Mouse (Mus musculus) limb, embryonic 15.5 days (tissue): Measurements from ENCODE around the gene Rhbdd1. TPM values are rescaled to one million over a fixed set of nuclear protein-coding genes. Genes with fewer than 3 reads are reported as not detected.

Source experiments
- ATAC-seq: fragments of 200-750 bp; cut with Nextera tagmentation; 2 replicates; pipeline ENCODE4 v1.8.0; 2017; ENCODE audit warnings: low read depth, moderate TSS enrichment; ENCODE audit not compliant: insufficient number of reproducible peaks, low FRiP score, low TSS enrichment
- H3K27ac ChIP-seq: fragments of 300-500 bp; sonication (generic); 2 replicates; pipeline ENCODE4 v1.5.1; 2015; ENCODE audit warnings: moderate library complexity, mild to moderate bottlenecking, inconsistent platforms
- H3K27me3 ChIP-seq: fragments of 300-500 bp; sonication (generic); 2 replicates; pipeline ENCODE4 v1.6.1; 2015; ENCODE audit warnings: inconsistent platforms
- H3K36me3 ChIP-seq: fragments of 300-500 bp; sonication (generic); 2 replicates; pipeline ENCODE4 v1.6.1; 2015; ENCODE audit warnings: inconsistent platforms
- H3K4me1 ChIP-seq: fragments of 300-500 bp; sonication (generic); 2 replicates; pipeline ENCODE4 v1.6.1; 2015; ENCODE audit warnings: inconsistent platforms
- H3K4me2 ChIP-seq: fragments of 300-500 bp; sonication (generic); 2 replicates; pipeline ENCODE4 v1.6.1; 2015; ENCODE audit warnings: mild to moderate bottlenecking, inconsistent platforms
- H3K4me3 ChIP-seq: fragments of 300-500 bp; sonication (generic); 2 replicates; pipeline ENCODE4 v1.5.1; 2015; ENCODE audit warnings: mild to moderate bottlenecking, inconsistent platforms
- H3K9ac ChIP-seq: fragments of 300-500 bp; sonication (generic); 2 replicates; pipeline ENCODE4 v1.6.1; 2015; ENCODE audit warnings: inconsistent platforms
- H3K9me3 ChIP-seq: fragments of 300-500 bp; sonication (generic); 2 replicates; pipeline ENCODE4 v1.6.1; 2016; ENCODE audit warnings: inconsistent platforms
- WGBS: fragments of 180-500 bp; shearing (Covaris S2); methylation state at CpG from one replicate; pipeline ENCODE4 v1.1.7; 2015; 5-methylcytosine and 5-hydroxymethylcytosine counted together
- polyA plus RNA-seq: library from polyadenylated mRNA; unstranded; fragments of >200 nt; fragmentation: Nextera tagmentation; extraction: Ambion mirVana; gene quantifications from 2 replicates; pipeline ENCODE4 v1.2.1, GENCODE M21; 2015

The Rhbdd1 gene
- polyA plus RNA-seq, 1 experiment from 2014 or later: 11.2 TPM

- H3K4me1 ChIP-seq: no peaks in the 10 kb centered on the region
- no peak overlapping the region for H3K27ac ChIP-seq
- no peaks in the 10 kb centered on the region for H3K36me3 ChIP-seq
- H3K9ac ChIP-seq: no peak overlapping the region
- 13% methylated on average over 4 of the region's 4 CpGs for WGBS
- H3K9me3 ChIP-seq: no peaks in the 10 kb centered on the region
- no peak overlapping the region for H3K4me3 ChIP-seq
- no peak overlapping the region for H3K4me2 ChIP-seq
- H3K27me3 ChIP-seq: no peaks in the 10 kb centered on the region
- no peak for ATAC-seq
Measured at GRCm38 (mm10) chr1:82374831-82375358, 58.6 kb downstream of the Rhbdd1 start.

GRCm38 (mm10) chr1:82375452-82375851 is 59.2 kb downstream of the Rhbdd1 start:
- 53% methylated on average over 3 of the region's 3 CpGs for WGBS
- H3K27me3 ChIP-seq: no peaks in the 10 kb centered on the region
- ATAC-seq: no peak

GRCm38 (mm10) chr1:82381946-82382345 is 65.7 kb downstream of the Rhbdd1 start:
- WGBS: 68% methylated on average over 4 of the region's 4 CpGs
- H3K27me3 ChIP-seq: no peaks in the 10 kb centered on the region
- H3K9ac ChIP-seq: no peak overlapping the region
- no peaks in the 10 kb centered on the region for H3K36me3 ChIP-seq
- H3K9me3 ChIP-seq: no peaks in the 10 kb centered on the region
- H3K27ac ChIP-seq: no peak overlapping the region
- H3K4me3 ChIP-seq: no peak overlapping the region
- H3K4me1 ChIP-seq: peaks cover 10% of the 10 kb centered on the region; the same call in 1 of the 2 replicates
- ATAC-seq: no peak
- H3K4me2 ChIP-seq: no peak overlapping the region

More at GRCm38 (mm10) chr1:82375452-82375851, 59.2 kb downstream of the Rhbdd1 start:
- Histone ChIP-seq H3K4me3 (no peak overlapping the region), H3K27ac (no peak overlapping the region), H3K4me1 (no peaks in the 10 kb centered on the region), H3K9ac (no peak overlapping the region), H3K9me3 (no peaks in the 10 kb centered on the region), H3K36me3 (no peaks in the 10 kb centered on the region), H3K4me2 (no peak overlapping the region)

- no peak overlapping the region for H3K4me3 ChIP-seq
- H3K4me2 ChIP-seq: no peak overlapping the region
- no peak overlapping the region for H3K27ac ChIP-seq
- peaks cover 10% of the 10 kb centered on the region; the same call in 1 of the 2 replicates for H3K4me1 ChIP-seq
- H3K27me3 ChIP-seq: no peaks in the 10 kb centered on the region
- H3K9me3 ChIP-seq: no peaks in the 10 kb centered on the region
- ATAC-seq: no peak
- WGBS: 87% methylated on average over 2 of the region's 2 CpGs
- H3K36me3 ChIP-seq: no peaks in the 10 kb centered on the region
- no peak overlapping the region for H3K9ac ChIP-seq
Measured at GRCm38 (mm10) chr1:82384106-82384505, 67.9 kb downstream of the Rhbdd1 start.

- Histone ChIP-seq H3K27me3 (no peaks in the 10 kb centered on the region), H3K27ac (no peak overlapping the region), H3K9ac (no peak overlapping the region), H3K9me3 (no peaks in the 10 kb centered on the region), H3K4me1 (peaks cover 10% of the 10 kb centered on the region; the same call in 1 of the 2 replicates), H3K4me3 (no peak overlapping the region), H3K4me2 (no peak overlapping the region), H3K36me3 (no peaks in the 10 kb centered on the region)
- no peak for ATAC-seq
- 30% methylated on average over 9 of the region's 9 CpGs for WGBS
Measured at GRCm38 (mm10) chr1:82385054-82385453, 68.8 kb downstream of the Rhbdd1 start.

GRCm38 (mm10) chr1:82385827-82386230 is 69.6 kb downstream of the Rhbdd1 start:
- H3K4me3 ChIP-seq: no peak overlapping the region
- WGBS: 53% methylated on average over 4 of the region's 4 CpGs
- no peaks in the 10 kb centered on the region for H3K36me3 ChIP-seq
- no peaks in the 10 kb centered on the region for H3K9me3 ChIP-seq
- no peaks in the 10 kb centered on the region for H3K27me3 ChIP-seq
- H3K27ac ChIP-seq: no peak overlapping the region
- H3K9ac ChIP-seq: no peak overlapping the region
- peaks cover 10% of the 10 kb centered on the region; the same call in 1 of the 2 replicates for H3K4me1 ChIP-seq
- no peak overlapping the region for H3K4me2 ChIP-seq
- ATAC-seq: no peak

DNA sequence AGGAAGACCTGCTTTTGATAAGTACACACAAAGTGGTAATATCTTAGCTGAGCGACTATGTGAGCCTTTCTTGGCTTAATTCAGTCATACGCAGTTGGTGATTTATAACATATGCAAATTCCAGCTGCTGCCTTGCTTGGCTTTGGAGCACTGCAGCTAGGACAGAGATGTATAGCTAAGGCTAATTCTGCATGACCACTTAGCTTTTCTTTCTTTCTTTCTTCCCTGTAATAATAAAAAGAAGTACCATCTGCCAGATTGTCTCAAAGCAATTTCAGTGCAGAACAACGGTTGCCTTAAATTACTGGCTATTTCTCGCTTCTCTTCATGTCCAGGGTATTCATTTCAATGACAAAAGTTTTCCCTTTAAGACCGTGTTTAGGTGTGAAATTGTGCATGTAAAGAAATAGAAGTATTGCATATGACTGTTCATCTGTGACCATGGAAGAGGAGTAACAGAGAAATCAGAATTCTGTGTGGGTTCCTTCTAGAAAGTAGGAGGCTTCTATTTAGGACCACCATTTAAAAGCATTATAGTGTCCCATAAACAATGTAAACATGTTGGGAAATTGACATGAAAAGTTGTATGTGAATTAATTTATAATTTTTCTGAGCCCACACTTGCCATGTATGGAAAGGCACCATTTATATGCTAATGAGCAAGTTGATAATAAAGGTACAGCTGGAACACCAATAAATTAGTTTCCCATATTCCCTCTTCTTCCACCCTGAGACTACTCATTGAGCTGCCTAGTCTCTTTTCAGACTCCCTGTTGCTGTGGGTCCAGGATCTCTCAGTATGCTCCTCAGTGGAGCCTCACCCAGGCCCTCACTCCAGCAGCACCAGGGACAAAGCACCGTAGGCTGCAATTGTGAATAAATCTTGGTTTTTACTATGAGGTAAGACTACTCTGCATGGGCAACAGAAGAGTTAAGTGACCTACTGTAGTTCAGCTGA is 70.8 kb downstream of the Rhbdd1 start:
- ATAC-seq: no peak
- Histone ChIP-seq H3K9ac (no peak overlapping the region), H3K4me1 (peaks cover 10% of the 10 kb centered on the region; the same call in 1 of the 2 replicates), H3K36me3 (no peaks in the 10 kb centered on the region), H3K4me3 (no peak overlapping the region), H3K4me2 (no peak overlapping the region), H3K27ac (no peak overlapping the region), H3K27me3 (no peaks in the 10 kb centered on the region), H3K9me3 (no peaks in the 10 kb centered on the region)
- WGBS: 76% methylated on average over 6 of the region's 6 CpGs

GRCm38 (mm10) chr1:82389371-82389770 is 73.1 kb downstream of the Rhbdd1 start:
- no peaks in the 10 kb centered on the region for H3K9me3 ChIP-seq
- no peak overlapping the region for H3K4me3 ChIP-seq
- H3K4me1 ChIP-seq: peaks cover 10% of the 10 kb centered on the region; the same call in 1 of the 2 replicates
- no peak overlapping the region for H3K27ac ChIP-seq
- H3K9ac ChIP-seq: no peak overlapping the region
- no peaks in the 10 kb centered on the region for H3K27me3 ChIP-seq
- WGBS: 85% methylated on average over 7 of the region's 7 CpGs
- H3K4me2 ChIP-seq: no peak overlapping the region
- no peaks in the 10 kb centered on the region for H3K36me3 ChIP-seq
- ATAC-seq: no peak

GRCm38 (mm10) chr1:82395371-82395770 is 79.1 kb downstream of the Rhbdd1 start:
- Histone ChIP-seq H3K4me1 (no peaks in the 10 kb centered on the region), H3K4me3 (no peak overlapping the region), H3K9me3 (no peaks in the 10 kb centered on the region), H3K27ac (no peak overlapping the region), H3K36me3 (no peaks in the 10 kb centered on the region), H3K27me3 (no peaks in the 10 kb centered on the region), H3K4me2 (no peak overlapping the region), H3K9ac (no peak overlapping the region)
- ATAC-seq: no peak
- WGBS: 52% methylated on average over 4 of the region's 4 CpGs

- Histone ChIP-seq H3K36me3 (no peaks in the 10 kb centered on the region), H3K9ac (no peak overlapping the region), H3K9me3 (no peaks in the 10 kb centered on the region), H3K4me3 (no peak overlapping the region), H3K27ac (no peak overlapping the region), H3K4me2 (no peak overlapping the region), H3K4me1 (peaks cover 16% of the 10 kb centered on the region), H3K27me3 (no peaks in the 10 kb centered on the region)
- ATAC-seq: no peak
- WGBS: 54% methylated on average over 3 of the region's 3 CpGs
Measured at GRCm38 (mm10) chr1:82407786-82408185, 91.5 kb downstream of the Rhbdd1 start.

DNA sequence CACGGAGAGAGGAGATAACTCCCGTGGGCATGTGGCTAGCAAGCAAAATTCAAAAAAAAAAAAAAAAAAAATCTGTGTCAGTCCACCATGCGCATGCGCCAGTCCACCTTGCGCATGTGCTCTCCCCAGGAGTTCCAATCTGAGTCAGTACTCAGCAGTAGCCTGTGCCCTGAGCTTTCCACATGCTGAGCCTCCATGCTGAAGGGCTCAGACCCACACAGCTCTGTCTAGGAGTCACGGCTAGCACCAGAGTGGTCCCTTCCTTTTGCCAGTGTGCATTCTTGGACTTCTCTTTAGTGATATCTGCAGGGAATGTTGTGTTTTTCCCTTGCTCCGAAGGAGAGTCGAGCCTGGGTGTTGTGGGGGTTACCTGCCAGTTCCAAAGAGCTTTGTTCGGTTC is 93.0 kb downstream of the Rhbdd1 start:
- H3K27me3 ChIP-seq: no peaks in the 10 kb centered on the region
- H3K27ac ChIP-seq: no peak overlapping the region
- no peak overlapping the region for H3K4me3 ChIP-seq
- 87% methylated on average over 9 of the region's 9 CpGs for WGBS
- no peak for ATAC-seq
- peaks cover 16% of the 10 kb centered on the region for H3K4me1 ChIP-seq
- H3K36me3 ChIP-seq: no peaks in the 10 kb centered on the region
- no peak overlapping the region for H3K9ac ChIP-seq
- H3K9me3 ChIP-seq: no peaks in the 10 kb centered on the region
- no peak overlapping the region for H3K4me2 ChIP-seq

DNA sequence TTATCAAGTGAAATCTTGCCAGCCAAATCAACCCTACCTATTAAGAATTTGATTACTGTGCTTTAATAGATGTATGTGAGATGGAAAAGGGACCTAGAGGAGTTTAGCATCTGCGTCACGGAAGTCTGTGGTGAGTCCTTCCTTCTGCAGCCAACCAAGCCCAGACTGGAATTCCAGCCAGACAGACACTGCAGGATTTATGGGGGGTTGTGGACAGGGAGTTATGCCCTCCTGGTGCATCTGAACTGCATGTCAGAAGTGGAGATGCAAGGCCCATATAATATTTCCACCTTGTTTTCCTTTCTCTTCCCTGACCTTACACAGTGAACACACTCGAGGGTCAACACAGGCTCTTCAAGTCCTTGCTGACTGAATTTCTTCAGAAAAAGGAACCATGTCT is 94.3 kb downstream of the Rhbdd1 start:
- WGBS: 57% methylated on average over 3 of the region's 3 CpGs
- no peaks in the 10 kb centered on the region for H3K9me3 ChIP-seq
- no peak overlapping the region for H3K4me3 ChIP-seq
- H3K27me3 ChIP-seq: no peaks in the 10 kb centered on the region
- H3K4me2 ChIP-seq: no peak overlapping the region
- ATAC-seq: no peak
- H3K4me1 ChIP-seq: peaks cover 16% of the 10 kb centered on the region
- no peaks in the 10 kb centered on the region for H3K36me3 ChIP-seq
- H3K9ac ChIP-seq: no peak overlapping the region
- H3K27ac ChIP-seq: no peak overlapping the region
